8 mouse cellular contexts compared by ENCODE assay signal in genomic region chr7:28570982-28571682, GRCm38 (mm10). TPM values are rescaled to one million over a fixed set of nuclear protein-coding genes. Genes with fewer than 3 reads are reported as not detected.
DNase-seq lines count a peak whose midpoint lies in the region; ATAC-seq and TF ChIP-seq lines count a peak whose summit lies in the region.

No protein-coding gene starts in this region.

- TF ChIP-seq POLR2A in liver, adult 2 months (IDR thresholded peaks at IDR 0.05; ENCODE audit: extremely low read depth, insufficient read depth, low read length), result no peak

- H3K27ac ChIP-seq in liver, adult 2 months (replicated peaks; ENCODE audit: insufficient read depth, low read depth, low read length), result no peak overlapping the region
- peak overlapping the region; percentile 92 for H3K27ac ChIP-seq in intestine, embryonic 16.5 days (ENCODE audit: low read length)

- peaks cover 16% of the 10 kb centered on the region for H3K4me1 ChIP-seq in liver, adult 2 months (ENCODE audit: control insufficient read depth, insufficient read depth, low read length)
- peaks cover 62% of the 10 kb centered on the region for H3K4me1 ChIP-seq in intestine, embryonic 16.5 days (ENCODE audit: control insufficient read depth, insufficient read depth, low read length)

- H3K4me2 ChIP-seq in intestine, embryonic 16.5 days (ENCODE audit: low read depth, low read length), result peak overlapping the region; percentile 44

- H3K9ac ChIP-seq in liver, adult 2 months (ENCODE audit: low read depth, low read length), result no peak overlapping the region
- H3K9ac ChIP-seq in intestine, embryonic 16.5 days (ENCODE audit: low read depth, low read length), result peak overlapping the region; percentile 37

- H3K9me3 ChIP-seq in intestine, embryonic 16.5 days (ENCODE audit: control insufficient read depth, low read length), result no peaks in the 10 kb centered on the region

- H3K27me3 ChIP-seq in liver, adult 2 months (ENCODE audit: control insufficient read depth, insufficient read depth, low read length), result no peaks in the 10 kb centered on the region
- no peaks in the 10 kb centered on the region for H3K27me3 ChIP-seq in intestine, embryonic 16.5 days (replicated peaks; ENCODE audit: control insufficient read depth, insufficient read depth, low read length)

- intact Hi-C loops in left cerebral cortex, postnatal 10 days (cut with DNase I), result no loop called here

- no peak overlapping the region for H3K4me3 ChIP-seq in liver, adult 2 months (ENCODE audit: insufficient read depth, low read depth, low read length)
- no peak overlapping the region for H3K4me3 ChIP-seq in intestine, embryonic 16.5 days (ENCODE audit: low read length)

- peak; percentile 5 for ATAC-seq in intestine, embryonic 16.5 days

- 0 out of 2 replicates have a peak, but pooled peaks cover 2% of the 10 kb centered on the region for H3K79me2 ChIP-seq in liver, adult 2 months (ENCODE audit: control insufficient read depth, insufficient read depth, low read length)

- 17% methylated on average over 5 of the region's 5 CpGs for WGBS in liver, adult 2 months
- 30% methylated on average over 5 of the region's 5 CpGs for WGBS in intestine, embryonic 16.5 days

- no peaks in the 10 kb centered on the region for H3K36me3 ChIP-seq in liver, adult 2 months (ENCODE audit: control insufficient read depth, insufficient read depth, low read length)
- peaks cover 11% of the 10 kb centered on the region for H3K36me3 ChIP-seq in intestine, embryonic 16.5 days (ENCODE audit: control insufficient read depth, insufficient read depth, low read length)

- no peak for TF ChIP-seq CTCF in liver, adult 2 months (IDR thresholded peaks at IDR 0.05; ENCODE audit: low read depth, low read length)

- peak; percentile 46 for DNase-seq in liver, adult 2 months (ENCODE audit: extremely low read depth, low read depth, low spot score)
- DNase-seq in liver, result no peak
- DNase-seq in adrenal gland, postnatal 25 days, result peak; percentile 54
- DNase-seq in lung, postnatal 25 days (ENCODE audit: low spot score), result peak; percentile 69
- no peak for DNase-seq in layer of hippocampus, adult 18-20 months (ENCODE audit: low spot score in 2 of 2)
- DNase-seq in left cerebral cortex, postnatal 10 days (ENCODE audit: extremely low spot score in 1 of 2, low spot score in 2 of 2), result no peak
- DNase-seq in embryo, embryonic 9.5 days (ENCODE audit: extremely low spot score), result no peak

RNA-seq across cellular contexts. Expression of gene Nccrp1, which starts 24.1 kb away (rescaled TPM):
- total RNA-seq in liver, adult 2 months (2014; rRNA removed), result not detected in 2 replicates
- polyA plus RNA-seq in liver, adult 2 months (2012; rRNA removed), result 0.05 TPM in 1 of 2 replicates, not detected in the other
- not detected in 2 replicates for total RNA-seq in adrenal gland, postnatal 25 days (2021)
- polyA plus RNA-seq in intestine, embryonic 16.5 days (2015; fragmentation: Nextera tagmentation; extraction: Ambion mirVana), result 0.09 and 0.20 TPM in 2 replicates
- under 1 TPM in 1 of 2 experiments, not detected in 1; 0.28 TPM for total RNA-seq in layer of hippocampus, adult 18-20 months (2021)
- under 1 TPM in 1 of 2 experiments, not detected in 1; 0.21 TPM for total RNA-seq in left cerebral cortex, postnatal 10 days (2021)

RNA-seq across cellular contexts. Expression of gene Samd4b, which starts 26.8 kb away (rescaled TPM):
- 4.1 and 6.9 TPM in 2 replicates for total RNA-seq in liver, adult 2 months (2014; rRNA removed)
- 25.7 and 27.0 TPM in 2 replicates for polyA plus RNA-seq in liver, adult 2 months (2012; rRNA removed)
- total RNA-seq in adrenal gland, postnatal 25 days (2021), result 66.6 and 69.4 TPM in 2 replicates
- polyA plus RNA-seq in intestine, embryonic 16.5 days (2015; fragmentation: Nextera tagmentation; extraction: Ambion mirVana), result 7.8 and 9.7 TPM in 2 replicates
- 10 to 100 TPM; 74.1 to 77.1 TPM for total RNA-seq in layer of hippocampus, adult 18-20 months (2021)
- total RNA-seq in left cerebral cortex, postnatal 10 days (2021), result 10 to 100 TPM; 55.9 to 58.4 TPM

RNA-seq across cellular contexts. Expression of gene Pak4, which starts 26.9 kb away (rescaled TPM):
- total RNA-seq in liver, adult 2 months (2014; rRNA removed), result 4.0 and 7.0 TPM in 2 replicates
- 14.9 TPM in 2 replicates for polyA plus RNA-seq in liver, adult 2 months (2012; rRNA removed)
- total RNA-seq in adrenal gland, postnatal 25 days (2021), result 32.0 and 35.2 TPM in 2 replicates
- 51.2 and 55.4 TPM in 2 replicates for polyA plus RNA-seq in intestine, embryonic 16.5 days (2015; fragmentation: Nextera tagmentation; extraction: Ambion mirVana)
- 10 to 100 TPM; 12.7 to 14.6 TPM for total RNA-seq in layer of hippocampus, adult 18-20 months (2021)
- 1 to 10 TPM; 7.7 to 8.2 TPM for total RNA-seq in left cerebral cortex, postnatal 10 days (2021)

RNA-seq across cellular contexts. Expression of gene Sycn, which starts 30.4 kb away (rescaled TPM):
- 8.7 and 16.4 TPM in 2 replicates for total RNA-seq in liver, adult 2 months (2014; rRNA removed)
- 1.4 and 1.6 TPM in 2 replicates for polyA plus RNA-seq in liver, adult 2 months (2012; rRNA removed)
- total RNA-seq in adrenal gland, postnatal 25 days (2021), result not detected in 2 replicates
- polyA plus RNA-seq in intestine, embryonic 16.5 days (2015; fragmentation: Nextera tagmentation; extraction: Ambion mirVana), result 94.3 and 150 TPM in 2 replicates
- total RNA-seq in layer of hippocampus, adult 18-20 months (2021), result not detected
- total RNA-seq in left cerebral cortex, postnatal 10 days (2021), result not detected

RNA-seq across cellular contexts. Expression of gene Ifnl3, which starts 48.5 kb away (rescaled TPM):
- total RNA-seq in liver, adult 2 months (2014; rRNA removed), result not detected in 2 replicates
- not detected in 2 replicates for polyA plus RNA-seq in liver, adult 2 months (2012; rRNA removed)
- total RNA-seq in adrenal gland, postnatal 25 days (2021), result not detected in 2 replicates
- polyA plus RNA-seq in intestine, embryonic 16.5 days (2015; fragmentation: Nextera tagmentation; extraction: Ambion mirVana), result not detected in 2 replicates
- total RNA-seq in layer of hippocampus, adult 18-20 months (2021), result not detected
- not detected for total RNA-seq in left cerebral cortex, postnatal 10 days (2021)

Comparison
In these comparisons a context has a peak if more than half of its experiments do, and no peak if none do; other contexts are left out.
1. DNase-seq: peak in liver, adult 2 months (single experiment), adrenal gland, postnatal 25 days (single experiment) and lung, postnatal 25 days (single experiment); none in liver (single experiment), layer of hippocampus, adult 18-20 months (0 of 2), left cerebral cortex, postnatal 10 days (0 of 2) and embryo, embryonic 9.5 days (single experiment).